Mouse (Mus musculus) gastrocnemius, postnatal 10 days (tissue): ENCODE data around the gene 2310009B15Rik. TPM values are rescaled to one million over a fixed set of nuclear protein-coding genes. Genes with fewer than 3 reads are reported as not detected.

Source experiments
- DNase-seq: peaks from one replicate; pipeline ENCODE4 v3.0.0; 2021; ENCODE audit warnings: mixed read lengths
- total RNA-seq, 2 experiments: library from RNA; stranded (reverse); gene quantifications; 2 replicates each; pipeline ENCODE4 v1.2.3; 2021

2310009B15Rik gene
- total RNA-seq, 2 experiments from 2014 or later, result 18.1 to 19.8 TPM

GRCm38 (mm10) chr1:138842756-138843155 is 13.9 kb downstream of the 2310009B15Rik start:
- no peak for DNase-seq

DNA sequence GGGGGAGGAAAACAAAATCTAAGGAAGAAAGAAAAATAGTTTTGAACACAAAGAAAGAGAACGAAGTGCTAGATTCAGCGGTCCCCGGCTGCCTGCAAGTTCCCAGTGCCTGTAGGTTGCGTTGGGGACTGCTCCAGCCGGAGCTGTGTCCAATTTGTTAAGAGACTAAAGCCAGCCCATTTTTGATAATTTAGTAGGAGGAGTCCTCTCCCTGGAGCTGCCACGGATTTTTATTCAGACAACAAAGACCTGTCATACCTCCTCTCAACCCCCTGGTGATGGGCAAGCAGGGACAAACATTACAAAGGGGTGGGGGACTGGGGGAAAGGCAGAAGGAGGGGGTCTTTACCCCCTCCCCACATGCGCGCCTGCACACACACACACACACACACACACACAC is 14.3 kb downstream of the 2310009B15Rik start:
- DNase-seq, result no peak

DNA sequence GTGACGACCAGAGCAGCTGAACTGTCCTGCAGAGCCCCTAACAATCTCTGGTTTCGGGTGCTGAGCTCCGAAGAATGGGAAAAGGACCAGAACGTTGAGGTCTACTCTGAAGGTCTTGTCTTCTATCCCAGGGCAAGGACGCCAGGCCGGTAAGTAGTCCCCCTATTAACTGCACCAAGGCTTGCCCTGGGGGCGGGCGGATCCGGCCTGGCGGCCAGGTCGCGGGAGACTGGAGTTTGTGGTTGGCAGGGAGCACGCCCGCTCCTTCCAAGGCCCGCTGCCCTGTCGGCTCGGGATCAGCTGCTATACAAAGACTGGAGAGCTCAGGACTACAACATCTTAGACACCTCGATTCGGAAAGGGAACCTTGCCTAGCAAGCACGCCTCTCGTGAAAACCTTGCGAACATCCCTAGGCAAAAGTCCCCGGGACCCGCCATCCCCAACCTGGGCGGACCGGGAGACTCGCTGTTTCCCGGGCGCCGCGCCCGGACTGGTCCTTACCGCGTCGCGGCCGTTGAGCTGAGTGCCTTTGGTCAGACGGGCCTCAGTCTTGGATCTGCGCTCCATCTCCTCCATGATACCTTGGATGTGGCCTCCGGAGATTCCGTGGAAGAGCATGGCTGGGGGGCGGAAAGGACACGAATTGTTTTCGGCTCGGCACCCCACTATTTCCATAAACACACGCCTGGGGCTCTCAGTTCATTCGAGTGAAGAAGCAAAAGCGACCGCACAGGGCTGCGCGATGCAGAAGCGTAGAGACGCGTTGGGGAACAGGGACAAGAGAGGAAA is 15.2 kb downstream of the 2310009B15Rik start:
- DNase-seq, result peak; percentile 46

- DNase-seq, result no peak
These were observed 16.0 kb downstream of the 2310009B15Rik start for GRCm38 (mm10) chr1:138840440-138841305.

DNA sequence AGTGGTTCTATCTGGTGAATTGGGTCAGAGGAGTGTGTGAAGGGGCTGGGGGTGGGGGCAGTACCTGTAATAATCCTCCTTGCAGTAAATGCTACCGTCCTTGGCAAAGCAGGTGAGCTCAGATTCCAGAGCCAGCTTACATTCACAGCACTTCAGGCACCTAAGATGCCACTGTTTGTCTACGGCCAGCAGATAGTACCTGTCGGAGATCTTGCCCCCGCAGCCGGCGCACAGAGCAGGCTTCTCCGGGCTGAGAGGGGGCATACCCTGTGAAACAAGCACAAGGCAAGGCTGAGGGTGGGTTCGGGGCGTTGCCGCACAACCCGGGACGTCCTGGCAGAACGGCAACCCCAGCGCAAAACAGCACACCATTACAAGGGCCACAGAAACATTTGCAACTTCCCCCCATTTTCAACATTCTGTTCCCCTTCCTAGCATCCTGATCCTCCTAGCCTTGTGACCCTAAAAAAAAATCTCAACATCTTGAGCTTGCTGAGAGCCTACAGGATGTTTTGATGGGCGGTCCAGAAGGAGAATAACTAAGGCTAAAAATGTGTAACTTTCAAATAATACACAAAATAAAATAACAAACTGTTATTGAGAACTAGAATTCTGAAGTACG is 16.7 kb downstream of the 2310009B15Rik start:
- DNase-seq, result no peak

- DNase-seq, result no peak
These were observed 17.4 kb downstream of the 2310009B15Rik start for GRCm38 (mm10) chr1:138839291-138839690.

DNA sequence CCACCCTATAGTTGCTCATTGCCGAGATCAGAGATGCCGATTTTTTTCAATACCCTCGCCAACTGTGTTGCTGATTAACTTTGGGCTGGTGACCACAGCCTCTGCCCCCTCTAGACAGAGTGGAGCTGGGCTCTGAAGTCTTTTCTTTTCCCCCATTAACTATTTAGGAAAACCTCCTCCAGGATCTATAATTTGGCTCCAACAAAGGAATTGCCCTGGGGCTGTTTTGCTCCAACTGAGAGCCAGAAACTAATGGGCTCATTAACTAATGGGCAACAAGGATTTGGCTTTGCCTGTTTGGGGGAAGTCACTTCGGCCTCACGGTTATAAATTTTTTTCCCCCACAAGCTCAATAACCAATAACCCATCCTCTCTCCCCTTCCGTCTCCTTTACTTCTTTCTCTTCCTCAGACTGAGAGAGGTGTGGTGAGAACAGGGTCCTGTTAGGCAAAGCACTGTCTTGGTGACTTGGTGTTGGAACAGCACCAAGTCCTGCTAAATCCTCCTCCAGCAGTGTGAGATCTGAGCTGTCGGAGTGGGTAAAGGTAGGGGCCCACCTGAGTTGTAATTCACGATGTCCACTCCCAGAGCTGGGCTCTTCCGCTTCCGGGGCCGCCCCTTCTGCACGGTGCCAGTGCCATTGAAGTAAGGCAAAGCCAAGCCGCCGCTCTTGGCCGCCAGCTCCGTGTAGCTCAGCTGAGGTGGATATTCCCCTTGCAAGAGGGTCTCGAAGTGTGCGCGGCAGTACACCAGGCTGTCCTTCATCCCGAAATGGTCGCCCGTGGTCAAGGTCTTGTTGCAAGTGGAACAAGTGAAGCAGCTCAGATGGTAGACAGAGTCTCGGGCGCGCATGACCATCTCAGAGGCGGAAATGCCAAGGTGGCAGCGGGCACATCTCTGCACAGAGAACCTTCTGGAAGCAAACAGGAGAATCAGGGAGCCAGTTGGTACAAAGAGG is 18.6 kb downstream of the 2310009B15Rik start:
- no peak for DNase-seq

GRCm38 (mm10) chr1:138835355-138835900 is 21.2 kb downstream of the 2310009B15Rik start:
- DNase-seq, result no peak

- DNase-seq, result no peak
These were observed 25.3 kb downstream of the 2310009B15Rik start for GRCm38 (mm10) chr1:138831309-138831708.

GRCm38 (mm10) chr1:138826841-138827240 is 29.8 kb downstream of the 2310009B15Rik start:
- DNase-seq, result no peak

DNA sequence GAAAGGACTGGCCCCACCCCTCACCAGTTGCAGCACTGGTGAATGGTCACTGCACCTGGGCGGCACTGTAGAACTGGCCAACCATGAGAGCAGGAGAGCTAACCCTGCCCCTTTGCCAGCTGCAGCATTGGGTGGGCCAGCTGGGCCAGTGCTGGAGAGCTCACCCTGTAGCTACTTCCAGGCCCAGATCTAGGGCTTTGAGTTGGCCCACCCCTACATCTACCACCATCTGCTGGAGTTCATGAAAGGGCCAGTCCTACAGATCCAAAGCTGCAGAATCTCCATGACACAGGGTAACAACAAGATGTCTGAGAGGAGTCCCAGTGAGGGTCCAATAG is 33.7 kb downstream of the 2310009B15Rik start:
- DNase-seq, result no peak

DNA sequence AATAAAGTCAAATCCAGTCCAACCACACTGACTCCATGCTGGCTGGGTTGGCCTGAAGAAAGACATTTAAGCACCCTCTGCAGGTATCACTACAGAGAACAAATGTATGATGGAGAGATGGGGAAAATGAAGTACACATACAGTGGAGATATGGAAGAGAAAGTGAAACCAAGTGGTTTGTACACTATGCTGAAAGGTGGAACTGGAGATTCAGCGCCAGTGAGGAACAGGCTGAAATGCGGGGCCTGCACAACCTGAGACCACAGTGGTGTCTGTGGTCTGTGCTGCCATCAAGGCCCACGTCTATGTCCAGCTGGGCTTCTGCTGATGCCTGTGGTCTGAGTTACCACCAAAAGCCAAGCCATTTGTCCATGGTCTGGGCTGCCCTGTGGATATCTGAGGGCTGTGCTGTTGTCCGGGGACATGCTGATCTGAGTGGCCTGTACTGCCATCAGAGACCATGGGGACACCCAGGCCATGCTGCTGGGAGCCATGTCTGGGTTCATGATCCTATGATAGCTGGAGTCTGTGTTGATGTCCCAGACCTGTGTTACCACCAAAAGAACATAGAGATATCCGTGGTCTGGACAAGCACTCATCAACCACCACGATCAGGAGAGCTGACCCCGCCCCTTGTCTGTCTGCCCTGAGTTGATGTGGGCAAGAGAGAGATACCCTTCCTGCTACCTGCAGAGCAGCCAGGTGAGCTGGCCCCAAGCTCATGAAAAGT is 34.2 kb downstream of the 2310009B15Rik start:
- DNase-seq, result no peak

Other genes with a start within 250 kb of the 2310009B15Rik start
- gene Nek7, start 236.7 kb downstream of the 2310009B15Rik start, total RNA-seq, result 10 to 100 TPM; 57.2 to 57.5 TPM
- gene Lhx9, start 8.3 kb downstream of the 2310009B15Rik start, total RNA-seq, result not detected
- 10 to 100 TPM; 20.2 to 23.6 TPM for gene Dennd1b, start 106.6 kb upstream of the 2310009B15Rik start, total RNA-seq